Mouse (Mus musculus) ES-CJ7 (cell line): ENCODE results near the gene Gm28998.
"Not testable (repeated sequence)": the region's sequence is repeated elsewhere in the genome, so short reads cannot be mapped to it uniquely, and the experiment has no call there.

Source experiments
- DNase-seq: peaks from one replicate; pipeline ENCODE4 v3.0.0; 2011; ENCODE audit warnings: low read depth, low spot score

Gene Gm28998

DNA sequence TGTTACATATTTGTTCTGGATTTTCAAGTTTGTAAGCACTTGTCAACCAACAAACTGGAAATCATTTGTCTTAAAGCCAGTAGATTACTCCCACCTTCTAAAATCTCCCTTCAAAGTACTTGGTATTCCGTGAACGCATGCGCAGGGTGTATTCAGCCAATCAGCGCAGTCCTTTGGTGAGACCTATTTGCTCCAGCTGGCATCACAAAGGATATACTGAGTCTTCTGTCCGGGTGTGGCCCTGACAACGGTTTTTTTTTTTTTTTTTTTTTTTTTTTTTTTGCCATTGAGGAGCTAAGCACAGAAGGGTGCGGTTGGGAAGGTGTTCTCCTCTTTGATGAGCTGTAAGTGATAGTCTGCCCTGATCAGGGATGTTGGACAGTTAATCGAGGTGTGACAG, at the start of gene Gm28998:
Gene Gm28998, plus strand, starts transcription at position 301 of the 400 bp plus-strand sequence.
- DNase-seq = not testable (repeated sequence)
